Mouse (Mus musculus) hindbrain, embryonic 10.5 days (tissue): ENCODE measurements around the gene Apbb1ip. TPM values are rescaled to one million over a fixed set of nuclear protein-coding genes. Genes with fewer than 3 reads are reported as not detected.

Experiments
- DNase-seq: peaks from one replicate; pipeline ENCODE4 v3.0.0-alpha.2; 2017; ENCODE audit warnings: low spot score
- H3K27ac ChIP-seq: fragments of 300-500 bp; sonication (generic); 2 replicates; pipeline ENCODE4 v1.5.1; 2016; ENCODE audit warnings: mild to moderate bottlenecking, moderate library complexity
- H3K27me3 ChIP-seq: fragments of 300-500 bp; sonication (generic); 2 replicates; pipeline ENCODE4 v1.6.1; 2016; ENCODE audit warnings: mild to moderate bottlenecking; ENCODE audit not compliant: poor library complexity, insufficient read depth, severe bottlenecking
- H3K36me3 ChIP-seq: fragments of 300-500 bp; sonication (generic); 2 replicates; pipeline ENCODE4 v1.6.1; 2016; ENCODE audit warnings: mild to moderate bottlenecking, moderate library complexity
- H3K4me1 ChIP-seq: fragments of 300-500 bp; sonication (generic); replicated peaks from 2 replicates; pipeline ENCODE4 v1.6.1; 2016; ENCODE audit warnings: mild to moderate bottlenecking
- H3K4me3 ChIP-seq: fragments of 300-500 bp; sonication (generic); 2 replicates; pipeline ENCODE4 v1.5.1; 2016; ENCODE audit warnings: mild to moderate bottlenecking, moderate library complexity
- H3K9me3 ChIP-seq: fragments of 300-500 bp; sonication (generic); 2 replicates; pipeline ENCODE4 v1.6.1; 2016; ENCODE audit warnings: mild to moderate bottlenecking, moderate library complexity
- WGBS: fragments of 180-500 bp; shearing (Covaris S2); methylation state at CpG from one replicate; pipeline ENCODE4 v1.1.7; 2016; 5-methylcytosine and 5-hydroxymethylcytosine counted together
- polyA plus RNA-seq: library from polyadenylated mRNA; unstranded; fragments of >200 nt; fragmentation: Nextera tagmentation; extraction: Ambion mirVana; gene quantifications from 2 replicates; pipeline ENCODE4 v1.2.1, GENCODE M21; 2016

Apbb1ip gene
- polyA plus RNA-seq, 1 experiment from 2014 or later = 1.4 TPM

GRCm38 (mm10) chr2:22754222-22754824 lies 19.6 kb upstream of the Apbb1ip start:
- no peaks in the 10 kb centered on the region for H3K4me1 ChIP-seq
- 89% methylated on average over 4 of the region's 4 CpGs for WGBS
- H3K27ac ChIP-seq = no peak overlapping the region
- H3K27me3 ChIP-seq = no peaks in the 10 kb centered on the region
- H3K36me3 ChIP-seq = no peaks in the 10 kb centered on the region
- no peaks in the 10 kb centered on the region for H3K9me3 ChIP-seq
- DNase-seq = no peak
- H3K4me3 ChIP-seq = no peak overlapping the region

- no peaks in the 10 kb centered on the region for H3K27me3 ChIP-seq
- no peak for DNase-seq
- H3K4me3 ChIP-seq = no peak overlapping the region
- H3K27ac ChIP-seq = no peak overlapping the region
- no peaks in the 10 kb centered on the region for H3K9me3 ChIP-seq
- no peaks in the 10 kb centered on the region for H3K36me3 ChIP-seq
- WGBS = 79% methylated on average over 6 of the region's 6 CpGs
- no peaks in the 10 kb centered on the region for H3K4me1 ChIP-seq
Measured at GRCm38 (mm10) chr2:22755561-22755960, 18.3 kb upstream of the Apbb1ip start.

- no peak overlapping the region for H3K4me3 ChIP-seq
- no peaks in the 10 kb centered on the region for H3K4me1 ChIP-seq
- WGBS = 40% methylated on average over 6 of the region's 6 CpGs
- H3K27ac ChIP-seq = no peak overlapping the region
- H3K36me3 ChIP-seq = no peaks in the 10 kb centered on the region
- no peaks in the 10 kb centered on the region for H3K27me3 ChIP-seq
- peak; percentile 34 for DNase-seq
- H3K9me3 ChIP-seq = no peaks in the 10 kb centered on the region
Measured at GRCm38 (mm10) chr2:22758310-22758972, 15.5 kb upstream of the Apbb1ip start.

- no peak for DNase-seq
- WGBS = 66% methylated on average over 2 of the region's 2 CpGs
Measured at GRCm38 (mm10) chr2:22760452-22760851, 13.4 kb upstream of the Apbb1ip start.

GRCm38 (mm10) chr2:22761103-22761521 lies 12.8 kb upstream of the Apbb1ip start:
- H3K27ac ChIP-seq = no peak overlapping the region
- H3K9me3 ChIP-seq = no peaks in the 10 kb centered on the region
- H3K4me1 ChIP-seq = no peaks in the 10 kb centered on the region
- 86% methylated on average over 7 of the region's 7 CpGs for WGBS
- no peaks in the 10 kb centered on the region for H3K27me3 ChIP-seq
- no peaks in the 10 kb centered on the region for H3K36me3 ChIP-seq
- no peak for DNase-seq
- no peak overlapping the region for H3K4me3 ChIP-seq

More at GRCm38 (mm10) chr2:22760452-22760851, 13.4 kb upstream of the Apbb1ip start:
- no peak overlapping the region for H3K27ac ChIP-seq
- no peaks in the 10 kb centered on the region for H3K27me3 ChIP-seq
- no peak overlapping the region for H3K4me3 ChIP-seq
- H3K36me3 ChIP-seq = no peaks in the 10 kb centered on the region
- H3K4me1 ChIP-seq = no peaks in the 10 kb centered on the region
- no peaks in the 10 kb centered on the region for H3K9me3 ChIP-seq

GRCm38 (mm10) chr2:22764774-22765387 lies 9.0 kb upstream of the Apbb1ip start:
- H3K4me3 ChIP-seq = no peak overlapping the region
- no peaks in the 10 kb centered on the region for H3K36me3 ChIP-seq
- H3K4me1 ChIP-seq = no peaks in the 10 kb centered on the region
- 79% methylated on average over 5 of the region's 5 CpGs for WGBS
- no peaks in the 10 kb centered on the region for H3K9me3 ChIP-seq
- H3K27me3 ChIP-seq = no peaks in the 10 kb centered on the region; the same call in 1 of the 2 replicates
- H3K27ac ChIP-seq = no peak overlapping the region
- no peak for DNase-seq

- Histone ChIP-seq H3K27ac (no peak overlapping the region), H3K36me3 (no peaks in the 10 kb centered on the region), H3K9me3 (no peaks in the 10 kb centered on the region), H3K27me3 (peaks cover 30% of the 10 kb centered on the region), H3K4me3 (no peak overlapping the region), H3K4me1 (peaks cover 10% of the 10 kb centered on the region)
- DNase-seq = no peak
Measured at GRCm38 (mm10) chr2:22771311-22771710, 2.6 kb upstream of the Apbb1ip start.

GRCm38 (mm10) chr2:22774181-22774751 lies 372 bp downstream of the Apbb1ip start:
- Histone ChIP-seq H3K27me3 (peaks cover 30% of the 10 kb centered on the region), H3K36me3 (no peaks in the 10 kb centered on the region), H3K4me3 (peak overlapping the region; percentile 53), H3K9me3 (no peaks in the 10 kb centered on the region), H3K4me1 (peaks cover 10% of the 10 kb centered on the region), H3K27ac (peak overlapping the region; percentile 81)
- peak; percentile 59 for DNase-seq
- under 1% methylated on average over 28 of the region's 28 CpGs for WGBS

- Histone ChIP-seq H3K9me3 (no peaks in the 10 kb centered on the region), H3K27me3 (peaks cover 30% of the 10 kb centered on the region), H3K36me3 (no peaks in the 10 kb centered on the region), H3K4me1 (peaks cover 10% of the 10 kb centered on the region), H3K27ac (no peak overlapping the region), H3K4me3 (peak overlapping the region; percentile 26; the same call in 1 of the 2 replicates)
- WGBS = 44% methylated on average over 8 of the region's 8 CpGs
- no peak for DNase-seq
Measured at GRCm38 (mm10) chr2:22775213-22775612, 1.3 kb downstream of the Apbb1ip start.

GRCm38 (mm10) chr2:22775681-22776080 lies 1.8 kb downstream of the Apbb1ip start:
- no peak for DNase-seq
- WGBS = 71% methylated on average over 3 of the region's 3 CpGs
- no peaks in the 10 kb centered on the region for H3K9me3 ChIP-seq

GRCm38 (mm10) chr2:22776568-22777230 lies 2.8 kb downstream of the Apbb1ip start:
- Histone ChIP-seq H3K4me1 (peaks cover 10% of the 10 kb centered on the region), H3K36me3 (no peaks in the 10 kb centered on the region), H3K4me3 (no peak overlapping the region), H3K27ac (no peak overlapping the region), H3K27me3 (peaks cover 30% of the 10 kb centered on the region), H3K9me3 (no peaks in the 10 kb centered on the region)
- WGBS = 67% methylated on average over 2 of the region's 2 CpGs
- DNase-seq = no peak

More at GRCm38 (mm10) chr2:22775681-22776080, 1.8 kb downstream of the Apbb1ip start:
- Histone ChIP-seq H3K4me3 (no peak overlapping the region), H3K27me3 (peaks cover 30% of the 10 kb centered on the region), H3K4me1 (peaks cover 10% of the 10 kb centered on the region), H3K36me3 (no peaks in the 10 kb centered on the region), H3K27ac (no peak overlapping the region)

- Histone ChIP-seq H3K4me1 (peaks cover 10% of the 10 kb centered on the region), H3K9me3 (no peaks in the 10 kb centered on the region), H3K4me3 (no peak overlapping the region), H3K27me3 (peaks cover 21% of the 10 kb centered on the region), H3K36me3 (no peaks in the 10 kb centered on the region), H3K27ac (no peak overlapping the region)
- DNase-seq = no peak
- WGBS = 87% methylated on average over 3 of the region's 3 CpGs
Measured at GRCm38 (mm10) chr2:22777757-22778156, 3.9 kb downstream of the Apbb1ip start.
